Mouse (Mus musculus) lung, postnatal 0 days (tissue): Measurements from ENCODE around the gene Mttp. TPM values are rescaled to one million over a fixed set of nuclear protein-coding genes. Genes with fewer than 3 reads are reported as not detected.

Experiments
- ATAC-seq: fragments of 200-750 bp; cut with Nextera tagmentation; 2 replicates; pipeline ENCODE4 v1.8.0; 2017; ENCODE audit warnings: moderate library complexity
- DNase-seq: peaks from one replicate; pipeline ENCODE4 v3.0.0-alpha.2; 2016; ENCODE audit warnings: low spot score
- H3K27ac ChIP-seq: fragments of 300-500 bp; sonication (generic); 2 replicates; pipeline ENCODE4 v1.5.1; 2014; ENCODE audit warnings: antibody characterized with exemption, mild to moderate bottlenecking, low read length, mixed read lengths
- H3K27me3 ChIP-seq: fragments of 300-500 bp; sonication (generic); replicated peaks from 2 replicates; pipeline ENCODE4 v1.6.1; 2014; ENCODE audit warnings: low read length, mixed read lengths; ENCODE audit not compliant: insufficient read depth
- H3K36me3 ChIP-seq: fragments of 300-500 bp; sonication (generic); 2 replicates; pipeline ENCODE4 v1.6.1; 2014; ENCODE audit warnings: low read length, mixed read lengths; ENCODE audit not compliant: insufficient read depth
- H3K4me1 ChIP-seq: fragments of 300-500 bp; sonication (generic); 2 replicates; pipeline ENCODE4 v1.6.1; 2014; ENCODE audit warnings: antibody characterized with exemption, low read depth, low read length, mixed read lengths; ENCODE audit not compliant: insufficient read depth
- H3K4me2 ChIP-seq: fragments of 300-500 bp; sonication (generic); replicated peaks from 2 replicates; pipeline ENCODE4 v1.6.1; 2014; ENCODE audit warnings: low read depth, mild to moderate bottlenecking, low read length, moderate library complexity, mixed read lengths
- H3K4me3 ChIP-seq: fragments of 300-500 bp; sonication (generic); 2 replicates; pipeline ENCODE4 v1.5.1; 2014; ENCODE audit warnings: low read depth, low read length
- H3K9ac ChIP-seq: fragments of 300-500 bp; sonication (generic); replicated peaks from 2 replicates; pipeline ENCODE4 v1.6.1; 2014; ENCODE audit warnings: low read depth, mild to moderate bottlenecking
- H3K9me3 ChIP-seq: fragments of 300-500 bp; sonication (generic); 2 replicates; pipeline ENCODE4 v1.6.1; 2016; ENCODE audit warnings: low read length, mixed read lengths
- CTCF ChIP-seq: IDR thresholded peaks from 2 replicates; pipeline ENCODE4 v1.5.1; 2016; ENCODE audit warnings: antibody characterized with exemption, mild to moderate bottlenecking
- EP300 ChIP-seq: IDR thresholded peaks from 2 replicates; pipeline ENCODE4 v1.6.1; 2016; ENCODE audit warnings: antibody characterized with exemption, mild to moderate bottlenecking, control low read depth
- WGBS: fragments of 180-500 bp; shearing (Covaris S2); extraction: QIAGEN DNeasy Blood & Tissue Kit; methylation state at CpG from one replicate; pipeline ENCODE4 v1.1.7; 2014; 5-methylcytosine and 5-hydroxymethylcytosine counted together
- polyA plus RNA-seq: library from polyadenylated mRNA; unstranded; fragments of >200 nt; fragmentation: Nextera tagmentation; extraction: Ambion mirVana; gene quantifications from 2 replicates; pipeline ENCODE4 v1.2.1, GENCODE M21; 2015

Gene Mttp
- polyA plus RNA-seq, 1 experiment from 2014 or later = 5.5 TPM

DNA sequence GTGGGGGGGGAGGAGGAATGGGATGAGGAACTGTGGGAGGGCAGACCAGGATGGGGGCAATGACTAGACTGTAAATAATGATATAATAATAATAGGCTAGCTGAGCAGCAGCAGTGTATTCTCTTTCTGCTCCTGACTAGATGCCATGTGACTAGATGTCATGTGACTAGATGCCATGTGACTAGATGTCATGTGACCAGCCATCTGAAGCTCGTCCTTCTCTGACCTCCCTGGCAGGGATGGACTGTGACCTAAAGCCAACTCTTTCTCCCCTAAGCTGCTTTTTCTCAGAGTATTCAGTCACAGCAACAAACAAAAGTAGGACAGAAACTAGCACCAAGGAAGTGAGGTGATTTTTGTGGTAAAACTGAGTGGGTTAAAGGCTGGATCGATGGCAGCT lies 37.3 kb upstream of the Mttp start:
- H3K9me3 ChIP-seq = no peaks in the 10 kb centered on the region
- WGBS = 80% methylated on average over 2 of the region's 2 CpGs
- no peak for DNase-seq
- no peaks in the 10 kb centered on the region for H3K27me3 ChIP-seq
- H3K36me3 ChIP-seq = no peaks in the 10 kb centered on the region
- no peak overlapping the region for H3K27ac ChIP-seq
- no peak overlapping the region for H3K4me3 ChIP-seq
- no peak overlapping the region for H3K9ac ChIP-seq
- TF ChIP-seq CTCF = no peak
- no peaks in the 10 kb centered on the region for H3K4me1 ChIP-seq
- H3K4me2 ChIP-seq = no peak overlapping the region
- ATAC-seq = no peak

GRCm38 (mm10) chr3:138175551-138175950 lies 30.8 kb upstream of the Mttp start:
- Histone ChIP-seq H3K4me3 (no peak overlapping the region), H3K27ac (no peak overlapping the region), H3K36me3 (no peaks in the 10 kb centered on the region), H3K4me2 (no peak overlapping the region), H3K27me3 (no peaks in the 10 kb centered on the region), H3K9me3 (no peaks in the 10 kb centered on the region), H3K9ac (no peak overlapping the region), H3K4me1 (no peaks in the 10 kb centered on the region)
- TF ChIP-seq EP300 (no peak), CTCF (no peak)
- DNase-seq = no peak
- no peak for ATAC-seq
- 48% methylated on average over 6 of the region's 6 CpGs for WGBS

DNA sequence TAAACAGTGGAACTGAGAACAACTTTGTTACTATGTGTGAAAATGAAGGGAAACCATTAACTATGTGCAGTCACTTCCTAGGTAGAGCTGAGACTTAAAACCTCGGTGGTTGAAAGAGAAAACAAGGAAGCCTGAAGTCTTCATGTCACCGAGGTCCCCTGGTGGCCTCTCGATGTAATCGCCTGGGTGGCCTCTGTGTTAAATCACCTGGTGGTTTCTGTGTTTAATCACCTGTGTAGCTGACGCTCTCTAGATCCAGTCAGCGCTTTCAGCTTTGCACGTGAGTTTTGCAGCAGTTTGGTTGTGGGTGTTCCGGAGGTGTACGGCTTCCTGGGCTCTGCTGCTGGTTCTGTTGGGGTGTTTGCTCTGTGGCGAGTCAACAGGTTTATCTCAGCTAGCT lies 28.5 kb upstream of the Mttp start:
- H3K4me3 ChIP-seq = no peak overlapping the region
- ATAC-seq (no peak), DNase-seq (no peak)
- 77% methylated on average over 10 of the region's 10 CpGs for WGBS
- no peak overlapping the region for H3K4me2 ChIP-seq
- H3K27ac ChIP-seq = no peak overlapping the region
- TF ChIP-seq EP300 (no peak), CTCF (no peak)
- H3K9ac ChIP-seq = no peak overlapping the region
- no peaks in the 10 kb centered on the region for H3K9me3 ChIP-seq
- H3K4me1 ChIP-seq = no peaks in the 10 kb centered on the region
- H3K36me3 ChIP-seq = no peaks in the 10 kb centered on the region
- no peaks in the 10 kb centered on the region for H3K27me3 ChIP-seq

GRCm38 (mm10) chr3:138162553-138163183 lies 17.9 kb upstream of the Mttp start:
- ATAC-seq (no peak), DNase-seq (no peak)
- no peaks in the 10 kb centered on the region for H3K4me1 ChIP-seq
- H3K27me3 ChIP-seq = no peaks in the 10 kb centered on the region
- H3K4me3 ChIP-seq = no peak overlapping the region
- no peaks in the 10 kb centered on the region for H3K36me3 ChIP-seq
- H3K9me3 ChIP-seq = no peaks in the 10 kb centered on the region
- H3K9ac ChIP-seq = no peak overlapping the region
- H3K4me2 ChIP-seq = no peak overlapping the region
- H3K27ac ChIP-seq = no peak overlapping the region
- TF ChIP-seq EP300 (no peak), CTCF (no peak)
- 54% methylated on average over 4 of the region's 4 CpGs for WGBS

DNA sequence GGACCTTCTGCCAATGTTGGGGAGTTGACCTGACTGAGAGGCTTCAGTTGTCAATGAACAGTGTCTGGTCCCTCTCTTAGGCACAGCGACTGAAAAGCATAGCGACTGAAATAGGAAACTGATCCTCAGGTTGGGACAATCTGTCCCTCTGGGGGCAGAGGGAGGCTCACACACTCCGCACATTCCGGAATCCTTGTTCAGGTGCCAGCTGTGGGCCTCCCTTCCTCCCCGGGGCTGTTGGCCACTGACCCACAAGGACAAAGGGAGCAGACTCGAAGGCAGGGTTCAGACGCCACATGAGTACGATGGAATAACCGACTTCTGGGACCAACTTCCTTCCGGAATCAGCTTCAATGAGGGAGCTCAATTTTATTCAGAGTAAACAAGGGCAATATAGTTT lies 16.9 kb upstream of the Mttp start:
- 82% methylated on average over 10 of the region's 10 CpGs for WGBS
- Histone ChIP-seq H3K4me1 (no peaks in the 10 kb centered on the region), H3K27ac (no peak overlapping the region), H3K9me3 (no peaks in the 10 kb centered on the region), H3K27me3 (no peaks in the 10 kb centered on the region), H3K4me3 (no peak overlapping the region), H3K9ac (no peak overlapping the region), H3K36me3 (no peaks in the 10 kb centered on the region), H3K4me2 (no peak overlapping the region)
- ATAC-seq = no peak
- DNase-seq = no peak
- TF ChIP-seq EP300 (no peak), CTCF (no peak)

GRCm38 (mm10) chr3:138156651-138157050 lies 11.9 kb upstream of the Mttp start:
- Histone ChIP-seq H3K27ac (no peak overlapping the region), H3K27me3 (no peaks in the 10 kb centered on the region), H3K4me1 (no peaks in the 10 kb centered on the region), H3K4me3 (no peak overlapping the region), H3K9me3 (no peaks in the 10 kb centered on the region), H3K4me2 (no peak overlapping the region), H3K36me3 (0 out of 2 replicates have a peak, but pooled peaks cover 3% of the 10 kb centered on the region), H3K9ac (no peak overlapping the region)
- no peak for DNase-seq
- TF ChIP-seq EP300 (no peak), CTCF (no peak)
- no peak for ATAC-seq
- WGBS = 79% methylated on average over 10 of the region's 10 CpGs

DNA sequence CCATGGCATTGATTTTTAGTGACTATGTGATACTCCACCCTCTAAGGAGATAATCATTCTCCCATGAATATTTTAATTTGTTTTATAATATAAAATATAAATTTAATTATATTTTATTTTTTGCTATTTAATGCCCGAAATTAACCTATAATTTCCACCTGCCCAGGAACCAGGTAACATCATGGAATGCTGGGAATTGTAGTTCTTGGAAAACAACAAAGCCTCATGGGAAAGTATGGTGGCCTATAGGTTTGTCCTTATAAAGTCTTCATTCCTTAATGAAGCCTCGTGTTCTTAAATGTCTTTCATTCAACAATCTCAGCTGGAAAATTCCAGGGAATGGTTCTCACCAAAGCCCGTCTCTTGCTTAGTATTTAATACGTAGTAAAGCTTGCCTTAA lies 10.3 kb upstream of the Mttp start:
- TF ChIP-seq EP300 (no peak), CTCF (no peak)
- Histone ChIP-seq H3K36me3 (0 out of 2 replicates have a peak, but pooled peaks cover 3% of the 10 kb centered on the region), H3K9ac (no peak overlapping the region), H3K4me2 (no peak overlapping the region), H3K4me1 (no peaks in the 10 kb centered on the region), H3K27me3 (no peaks in the 10 kb centered on the region), H3K27ac (no peak overlapping the region), H3K9me3 (no peaks in the 10 kb centered on the region), H3K4me3 (no peak overlapping the region)
- ATAC-seq (no peak), DNase-seq (no peak)
- 88% methylated on average over 4 of the region's 4 CpGs for WGBS
